Mouse (Mus musculus): Measurements from ENCODE around the gene Mroh2a. TPM values are rescaled to one million over a fixed set of nuclear protein-coding genes. Genes with fewer than 3 reads are reported as not detected.

The Mroh2a gene
- polyA plus RNA-seq, 1 experiment from 2014 or later = 0.61 TPM

DNA sequence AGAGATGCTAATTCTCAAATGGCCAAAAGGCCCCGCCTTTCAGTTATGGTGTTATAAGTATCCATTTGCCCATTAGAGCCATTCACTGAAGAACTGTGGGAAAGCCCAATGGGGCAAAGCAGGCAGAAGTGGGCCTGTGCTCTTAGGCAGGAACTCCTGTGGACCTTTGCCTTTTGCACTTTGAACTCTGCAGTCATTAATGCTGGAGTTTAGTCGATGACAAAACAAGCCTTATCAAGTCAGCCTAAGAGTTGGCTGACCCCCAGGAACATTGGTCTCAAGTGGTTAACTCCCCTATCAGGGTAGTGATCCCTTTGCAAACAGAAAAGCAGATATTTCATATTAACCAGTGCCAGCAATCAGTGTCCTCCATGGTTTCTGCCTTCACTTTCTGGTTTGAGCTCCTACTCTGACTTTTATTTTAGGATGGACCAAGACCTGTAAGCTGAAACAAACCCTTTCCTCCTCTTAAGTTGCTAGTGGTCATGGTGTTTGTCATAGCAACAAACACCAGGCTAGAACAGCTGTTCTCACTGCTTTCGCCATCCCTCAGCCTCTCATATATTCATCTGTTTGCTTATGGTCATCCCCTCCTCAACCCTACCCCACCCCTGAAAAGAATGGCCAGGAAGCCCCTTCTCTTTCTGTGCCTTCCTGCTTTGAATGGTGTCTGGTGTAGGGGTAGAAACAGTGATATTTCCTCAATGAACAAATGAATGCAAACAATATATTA lies 61.4 kb downstream of the Mroh2a start:
- peak; percentile 39 for ATAC-seq (ENCODE audit: low read depth)
- no peak overlapping the region for H3K9ac ChIP-seq (ENCODE audit: low read depth, low read length)
- no peak overlapping the region for H3K4me3 ChIP-seq (ENCODE audit: low read depth, low read length)
- no peaks in the 10 kb centered on the region for H3K36me3 ChIP-seq (ENCODE audit: control insufficient read depth, insufficient read depth)
- no peaks in the 10 kb centered on the region for H3K27me3 ChIP-seq (ENCODE audit: control insufficient read depth, insufficient read depth, low read depth, low read length)
- H3K27ac ChIP-seq (ENCODE audit: low read length) = no peak overlapping the region
- WGBS (ENCODE audit: insufficient replicate concordance) = 23% methylated on average over 3 of the region's 3 CpGs
- no peaks in the 10 kb centered on the region for H3K4me1 ChIP-seq (ENCODE audit: control insufficient read depth, low read depth, low read length)
- H3K9me3 ChIP-seq (replicated peaks; ENCODE audit: control insufficient read depth, low read length) = no peaks in the 10 kb centered on the region
- no peak overlapping the region for H3K4me2 ChIP-seq (ENCODE audit: low read depth, low read length)

DNA sequence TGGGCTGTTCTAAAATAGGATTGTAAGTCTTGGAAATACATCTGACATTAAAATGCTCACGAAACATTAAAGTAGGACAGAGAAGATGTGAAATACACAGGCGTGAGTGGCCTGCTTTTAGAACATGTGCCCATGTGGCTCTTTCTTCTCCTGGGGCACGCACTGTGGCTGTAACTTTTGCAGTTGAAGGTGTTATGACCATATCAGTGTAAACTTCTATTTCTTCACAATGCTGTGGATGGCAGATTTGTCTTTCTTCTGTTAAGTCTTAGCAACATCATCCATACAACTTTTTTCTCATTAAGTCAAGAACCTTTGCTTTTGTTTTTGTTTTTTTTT lies 62.0 kb downstream of the Mroh2a start:
- 46% methylated on average over 3 of the region's 3 CpGs for WGBS (ENCODE audit: insufficient replicate concordance)
- ATAC-seq (ENCODE audit: low read depth) = no peak

DNA sequence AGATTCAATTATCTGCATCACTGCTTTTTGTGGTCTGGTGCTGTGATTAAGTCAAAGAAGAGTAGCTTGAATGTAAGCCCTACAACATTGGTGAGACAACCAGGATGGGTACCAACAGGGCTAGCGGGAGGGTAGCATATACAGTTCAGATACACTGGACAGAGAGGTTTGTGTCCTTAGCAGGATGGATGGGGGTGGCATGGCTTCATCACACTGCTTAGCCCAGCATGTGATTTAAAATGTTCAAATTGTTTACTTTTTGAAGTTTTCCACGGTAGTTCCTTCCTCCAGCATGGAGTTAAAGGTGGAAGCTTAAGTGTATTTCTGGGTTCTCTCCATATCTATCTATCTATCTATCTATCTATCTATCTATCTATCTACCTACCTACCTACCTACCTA lies 62.4 kb downstream of the Mroh2a start:
- Histone ChIP-seq H3K4me2 (ENCODE audit: low read depth, low read length) (no peak overlapping the region), H3K9me3 (replicated peaks; ENCODE audit: control insufficient read depth, low read length) (no peaks in the 10 kb centered on the region), H3K36me3 (ENCODE audit: control insufficient read depth, insufficient read depth) (no peaks in the 10 kb centered on the region), H3K4me1 (ENCODE audit: control insufficient read depth, low read depth, low read length) (no peaks in the 10 kb centered on the region), H3K9ac (ENCODE audit: low read depth, low read length) (no peak overlapping the region), H3K27ac (ENCODE audit: low read length) (no peak overlapping the region), H3K4me3 (ENCODE audit: low read depth, low read length) (no peak overlapping the region), H3K27me3 (ENCODE audit: control insufficient read depth, insufficient read depth, low read depth, low read length) (no peaks in the 10 kb centered on the region)
- no peak for ATAC-seq (ENCODE audit: low read depth)
- 35% methylated on average over 2 of the region's 2 CpGs for WGBS (ENCODE audit: insufficient replicate concordance)

More for the DNA sequence above, 62.0 kb downstream of the Mroh2a start:
- H3K4me1 ChIP-seq (ENCODE audit: control insufficient read depth, low read depth, low read length) = no peaks in the 10 kb centered on the region
- no peak overlapping the region for H3K27ac ChIP-seq (ENCODE audit: low read length)
- H3K36me3 ChIP-seq (ENCODE audit: control insufficient read depth, insufficient read depth) = no peaks in the 10 kb centered on the region
- H3K4me3 ChIP-seq (ENCODE audit: low read depth, low read length) = no peak overlapping the region
- no peak overlapping the region for H3K9ac ChIP-seq (ENCODE audit: low read depth, low read length)
- H3K4me2 ChIP-seq (ENCODE audit: low read depth, low read length) = no peak overlapping the region
- H3K9me3 ChIP-seq (replicated peaks; ENCODE audit: control insufficient read depth, low read length) = no peaks in the 10 kb centered on the region
- no peaks in the 10 kb centered on the region for H3K27me3 ChIP-seq (ENCODE audit: control insufficient read depth, insufficient read depth, low read depth, low read length)

GRCm38 (mm10) chr1:88289917-88290316 lies 63.1 kb downstream of the Mroh2a start:
- no peak overlapping the region for H3K4me2 ChIP-seq (ENCODE audit: low read depth, low read length)
- no peak for ATAC-seq (ENCODE audit: low read depth)
- no peaks in the 10 kb centered on the region for H3K36me3 ChIP-seq (ENCODE audit: control insufficient read depth, insufficient read depth)
- WGBS (ENCODE audit: insufficient replicate concordance) = 24% methylated on average over 4 of the region's 4 CpGs
- H3K9me3 ChIP-seq (replicated peaks; ENCODE audit: control insufficient read depth, low read length) = no peaks in the 10 kb centered on the region
- no peaks in the 10 kb centered on the region for H3K27me3 ChIP-seq (ENCODE audit: control insufficient read depth, insufficient read depth, low read depth, low read length)
- H3K4me1 ChIP-seq (ENCODE audit: control insufficient read depth, low read depth, low read length) = no peaks in the 10 kb centered on the region
- no peak overlapping the region for H3K9ac ChIP-seq (ENCODE audit: low read depth, low read length)
- H3K27ac ChIP-seq (ENCODE audit: low read length) = no peak overlapping the region
- no peak overlapping the region for H3K4me3 ChIP-seq (ENCODE audit: low read depth, low read length)

DNA sequence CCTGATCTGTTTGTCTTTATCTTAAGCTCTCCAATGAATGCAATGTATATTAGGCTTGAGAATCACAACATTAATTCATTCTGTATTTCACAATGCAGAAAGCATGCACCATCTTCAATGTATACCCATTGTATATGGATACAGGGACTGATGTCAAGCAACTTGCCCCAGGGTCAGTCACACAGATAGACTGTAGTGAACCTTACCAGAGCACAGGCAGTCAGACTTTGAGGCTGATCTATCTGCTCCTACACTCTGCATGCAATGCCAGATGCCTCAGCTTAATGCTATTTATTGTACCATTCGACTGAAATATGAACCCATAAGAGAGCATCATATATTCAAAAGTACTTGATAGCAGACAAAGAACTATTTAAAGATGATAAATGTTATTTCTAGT lies 63.7 kb downstream of the Mroh2a start:
- H3K9me3 ChIP-seq (replicated peaks; ENCODE audit: control insufficient read depth, low read length) = no peaks in the 10 kb centered on the region
- H3K4me1 ChIP-seq (ENCODE audit: control insufficient read depth, low read depth, low read length) = no peaks in the 10 kb centered on the region
- no peaks in the 10 kb centered on the region for H3K36me3 ChIP-seq (ENCODE audit: control insufficient read depth, insufficient read depth)
- H3K4me3 ChIP-seq (ENCODE audit: low read depth, low read length) = no peak overlapping the region
- no peak overlapping the region for H3K27ac ChIP-seq (ENCODE audit: low read length)
- no peaks in the 10 kb centered on the region for H3K27me3 ChIP-seq (ENCODE audit: control insufficient read depth, insufficient read depth, low read depth, low read length)
- no peak for ATAC-seq (ENCODE audit: low read depth)
- no peak overlapping the region for H3K9ac ChIP-seq (ENCODE audit: low read depth, low read length)
- 43% methylated on average over 1 of the region's 1 CpGs for WGBS (ENCODE audit: insufficient replicate concordance)
- H3K4me2 ChIP-seq (ENCODE audit: low read depth, low read length) = no peak overlapping the region

DNA sequence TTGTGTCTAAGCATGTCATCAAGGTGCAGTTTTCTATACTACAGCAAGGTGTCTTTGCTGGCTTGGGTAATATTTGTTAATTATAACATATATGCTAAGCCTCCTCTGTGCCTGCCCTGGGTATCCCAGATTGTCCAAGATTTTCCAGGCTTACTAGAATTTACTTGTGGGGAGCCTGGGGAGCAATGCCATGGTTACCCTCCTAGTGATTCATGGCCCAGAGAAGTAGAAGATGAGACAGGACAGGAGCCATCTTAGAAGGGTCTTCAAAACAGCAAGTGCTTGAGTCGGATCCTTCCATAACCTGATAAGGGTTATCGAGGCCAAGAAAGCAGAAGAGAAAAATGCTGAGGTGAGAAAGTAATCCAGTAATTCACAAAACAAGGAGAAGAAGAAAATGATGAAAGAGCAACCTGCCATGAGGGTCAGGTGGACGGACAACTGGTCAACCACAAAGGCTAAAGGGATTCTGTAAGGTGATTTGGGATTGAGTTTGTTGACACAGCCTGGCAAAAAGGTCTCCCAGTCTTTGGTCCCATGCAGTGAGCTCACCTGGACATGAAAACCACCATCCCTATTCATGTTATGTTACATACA lies 64.7 kb downstream of the Mroh2a start:
- Histone ChIP-seq H3K4me3 (ENCODE audit: low read depth, low read length) (no peak overlapping the region), H3K4me1 (ENCODE audit: control insufficient read depth, low read depth, low read length) (no peaks in the 10 kb centered on the region), H3K27me3 (ENCODE audit: control insufficient read depth, insufficient read depth, low read depth, low read length) (no peaks in the 10 kb centered on the region), H3K36me3 (ENCODE audit: control insufficient read depth, insufficient read depth) (no peaks in the 10 kb centered on the region), H3K4me2 (ENCODE audit: low read depth, low read length) (no peak overlapping the region), H3K9me3 (replicated peaks; ENCODE audit: control insufficient read depth, low read length) (peaks cover 3% of the 10 kb centered on the region), H3K27ac (ENCODE audit: low read length) (no peak overlapping the region), H3K9ac (ENCODE audit: low read depth, low read length) (no peak overlapping the region)
- ATAC-seq (ENCODE audit: low read depth) = no peak
- 37% methylated on average over 3 of the region's 3 CpGs for WGBS (ENCODE audit: insufficient replicate concordance)

DNA sequence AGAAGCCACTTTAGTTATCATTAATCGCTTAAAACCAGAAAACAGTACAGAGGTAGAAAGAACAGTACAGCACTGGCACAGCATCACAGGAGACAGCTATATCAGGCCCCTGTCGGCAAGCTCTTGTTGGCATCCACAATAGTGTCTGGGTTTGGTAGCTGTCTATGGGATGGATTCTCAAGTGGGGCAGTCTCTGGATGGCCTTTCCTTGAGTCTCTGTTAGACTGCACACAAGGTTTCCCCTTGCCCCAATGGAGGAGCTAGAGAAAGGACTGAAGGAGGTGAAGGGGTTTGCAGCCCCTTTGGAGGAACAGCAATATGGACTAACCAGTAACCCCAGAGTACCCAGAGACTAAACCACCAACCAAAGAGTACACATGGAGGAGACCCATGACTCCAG lies 65.3 kb downstream of the Mroh2a start:
- Histone ChIP-seq H3K4me1 (ENCODE audit: control insufficient read depth, low read depth, low read length) (no peaks in the 10 kb centered on the region), H3K27me3 (ENCODE audit: control insufficient read depth, insufficient read depth, low read depth, low read length) (no peaks in the 10 kb centered on the region), H3K27ac (ENCODE audit: low read length) (no peak overlapping the region), H3K9ac (ENCODE audit: low read depth, low read length) (no peak overlapping the region), H3K4me2 (ENCODE audit: low read depth, low read length) (no peak overlapping the region), H3K4me3 (ENCODE audit: low read depth, low read length) (no peak overlapping the region), H3K9me3 (replicated peaks; ENCODE audit: control insufficient read depth, low read length) (peaks cover 3% of the 10 kb centered on the region), H3K36me3 (ENCODE audit: control insufficient read depth, insufficient read depth) (no peaks in the 10 kb centered on the region)
- WGBS (ENCODE audit: insufficient replicate concordance) = 36% methylated on average over 2 of the region's 2 CpGs
- no peak for ATAC-seq (ENCODE audit: low read depth)

DNA sequence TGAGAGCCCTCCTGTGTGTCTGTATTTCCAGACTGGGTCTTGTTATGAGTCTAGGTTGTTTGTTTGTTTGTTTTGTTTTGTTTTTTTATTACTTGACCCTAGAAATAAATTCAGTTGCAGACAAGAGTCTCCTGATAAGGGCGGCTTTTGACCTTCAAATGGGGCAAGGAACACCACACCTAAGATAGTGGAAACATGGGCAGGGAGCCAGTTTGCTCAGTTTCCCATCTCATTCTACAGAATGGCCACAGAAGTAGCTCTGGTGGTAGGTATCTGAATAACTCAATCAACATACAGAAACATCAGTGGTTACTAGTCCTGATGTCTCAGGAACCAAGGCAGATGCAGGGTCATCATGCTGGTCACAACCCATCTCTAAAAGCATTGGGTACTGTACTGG lies 67.9 kb downstream of the Mroh2a start:
- H3K36me3 ChIP-seq (ENCODE audit: control insufficient read depth, insufficient read depth) = no peaks in the 10 kb centered on the region
- H3K9ac ChIP-seq (ENCODE audit: low read depth, low read length) = no peak overlapping the region
- no peak for ATAC-seq (ENCODE audit: low read depth)
- H3K9me3 ChIP-seq (replicated peaks; ENCODE audit: control insufficient read depth, low read length) = peaks cover 3% of the 10 kb centered on the region
- no peak overlapping the region for H3K4me3 ChIP-seq (ENCODE audit: low read depth, low read length)
- no peaks in the 10 kb centered on the region for H3K27me3 ChIP-seq (ENCODE audit: control insufficient read depth, insufficient read depth, low read depth, low read length)
- WGBS (ENCODE audit: insufficient replicate concordance) = 15% methylated on average over 1 of the region's 1 CpGs
- H3K4me2 ChIP-seq (ENCODE audit: low read depth, low read length) = no peak overlapping the region
- H3K27ac ChIP-seq (ENCODE audit: low read length) = no peak overlapping the region
- H3K4me1 ChIP-seq (ENCODE audit: control insufficient read depth, low read depth, low read length) = no peaks in the 10 kb centered on the region

GRCm38 (mm10) chr1:88296171-88296920 lies 69.6 kb downstream of the Mroh2a start:
- no peaks in the 10 kb centered on the region for H3K36me3 ChIP-seq (ENCODE audit: control insufficient read depth, insufficient read depth)
- no peaks in the 10 kb centered on the region for H3K4me1 ChIP-seq (ENCODE audit: control insufficient read depth, low read depth, low read length)
- H3K9me3 ChIP-seq (replicated peaks; ENCODE audit: control insufficient read depth, low read length) = peaks cover 9% of the 10 kb centered on the region
- WGBS (ENCODE audit: insufficient replicate concordance) = 52% methylated on average over 4 of the region's 4 CpGs
- H3K4me2 ChIP-seq (ENCODE audit: low read depth, low read length) = no peak overlapping the region
- ATAC-seq (ENCODE audit: low read depth) = no peak
- H3K4me3 ChIP-seq (ENCODE audit: low read depth, low read length) = no peak overlapping the region
- no peaks in the 10 kb centered on the region for H3K27me3 ChIP-seq (ENCODE audit: control insufficient read depth, insufficient read depth, low read depth, low read length)
- H3K9ac ChIP-seq (ENCODE audit: low read depth, low read length) = no peak overlapping the region
- no peak overlapping the region for H3K27ac ChIP-seq (ENCODE audit: low read length)

All from liver, embryonic 16.5 days (tissue).